Mouse (Mus musculus) bone marrow, adult 2 months (tissue): ENCODE results near the gene Gm49373. TPM values are rescaled to one million over a fixed set of nuclear protein-coding genes. Genes with fewer than 3 reads are reported as not detected.

ENCODE experiments used
- H3K27ac ChIP-seq: fragments of 200-500 bp; 2 replicates; pipeline ENCODE4 v1.5.1; 2012; ENCODE audit warnings: low read depth, mild to moderate bottlenecking, control low read depth, inconsistent platforms, low read length; ENCODE audit not compliant: control insufficient read depth, poor library complexity, insufficient read depth
- H3K4me1 ChIP-seq: fragments of 200-500 bp; 2 replicates; pipeline ENCODE4 v1.6.1; 2011; ENCODE audit warnings: low read length; ENCODE audit not compliant: control insufficient read depth, insufficient read depth
- H3K4me3 ChIP-seq: fragments of 200-500 bp; replicated peaks from 2 replicates; pipeline ENCODE3; 2011; ENCODE audit warnings: mild to moderate bottlenecking, low read depth, low read length, control low read depth; ENCODE audit not compliant: control insufficient read depth
- CTCF ChIP-seq: fragments of 200-500 bp; IDR thresholded peaks from 2 replicates; pipeline ENCODE4 v1.5.1; 2011; ENCODE audit warnings: low read length, control low read depth; ENCODE audit not compliant: control insufficient read depth, insufficient read depth
- POLR2A ChIP-seq: fragments of 200-500 bp; IDR thresholded peaks from 2 replicates; pipeline ENCODE4 v1.6.1; 2011; ENCODE audit warnings: low read depth, mild to moderate bottlenecking, control low read depth, low read length, borderline replicate concordance; ENCODE audit not compliant: control insufficient read depth
- WGBS: fragments of 180-500 bp; shearing (Covaris S2); methylation state at CpG from one replicate; pipeline ENCODE4 v1.1.7; 2018; 5-methylcytosine and 5-hydroxymethylcytosine counted together
- polyA plus RNA-seq: library from polyadenylated mRNA; stranded (reverse); fragments of >200 nt; gene quantifications from 2 replicates; pipeline ENCODE4 v1.2.4, GENCODE M21; 2011; ENCODE audit warnings: low replicate concordance; ENCODE audit not compliant: missing spikeins, insufficient read depth, insufficient read length

The Gm49373 gene
- polyA plus RNA-seq, 1 experiment = 1.7 TPM

DNA sequence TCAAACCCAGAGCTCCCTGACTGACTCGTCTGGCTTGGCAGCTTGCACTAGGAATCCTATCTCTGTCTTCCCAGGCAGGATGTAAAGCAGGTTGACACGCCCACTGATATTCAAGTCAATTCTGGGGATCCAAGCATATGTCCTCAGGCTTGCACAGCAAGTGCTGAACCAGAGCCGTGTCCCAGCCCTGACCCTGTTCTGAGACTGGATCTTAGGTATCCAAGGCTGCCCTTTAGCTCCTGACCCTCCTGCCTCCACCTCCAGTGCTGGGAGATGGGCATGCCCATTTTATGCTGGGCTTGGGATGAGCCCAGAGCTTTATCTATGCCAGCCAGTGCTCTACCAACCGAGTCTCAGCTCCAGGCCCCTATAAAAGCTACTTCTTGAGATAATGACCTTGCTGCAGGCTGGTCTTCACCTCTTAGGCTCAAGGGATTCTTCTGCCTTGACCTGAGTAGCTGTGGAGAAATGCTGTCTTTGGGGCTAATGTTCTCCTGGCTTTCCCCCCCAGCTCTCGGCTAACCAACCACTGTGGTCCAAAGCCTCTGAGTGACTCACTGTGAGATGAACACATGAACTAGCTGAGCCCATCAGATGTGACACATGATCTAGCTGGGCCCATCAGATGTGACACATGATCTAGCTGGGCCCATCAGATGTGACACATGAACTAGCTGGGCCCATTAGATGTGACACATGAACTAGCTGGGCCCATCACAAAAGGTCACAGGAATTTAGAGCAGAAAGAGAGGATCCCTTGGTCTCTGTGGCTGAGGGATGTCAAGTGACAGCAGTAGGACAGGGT, 33.1 kb upstream of the Gm49373 start:
- H3K27ac ChIP-seq = peak overlapping the region; percentile 31
- peaks cover 2% of the 10 kb centered on the region; the same call in 1 of the 2 replicates for H3K4me1 ChIP-seq
- TF ChIP-seq POLR2A = no peak
- no peak for TF ChIP-seq CTCF
- H3K4me3 ChIP-seq = no peak overlapping the region
- WGBS = 60% methylated on average over 5 of the region's 5 CpGs

- Histone ChIP-seq H3K4me3 (no peak overlapping the region), H3K27ac (no peak overlapping the region), H3K4me1 (peaks cover 2% of the 10 kb centered on the region; the same call in 1 of the 2 replicates)
- TF ChIP-seq CTCF (no peak), POLR2A (no peak)
- 90% methylated on average over 6 of the region's 6 CpGs for WGBS
Observed at GRCm38 (mm10) chr9:21104814-21105213, 31.9 kb upstream of the Gm49373 start.

GRCm38 (mm10) chr9:21102076-21102475, 29.2 kb upstream of the Gm49373 start:
- Histone ChIP-seq H3K4me3 (no peak overlapping the region), H3K4me1 (peaks cover 2% of the 10 kb centered on the region; the same call in 1 of the 2 replicates), H3K27ac (no peak overlapping the region)
- no peak for TF ChIP-seq POLR2A
- TF ChIP-seq CTCF = no peak
- 91% methylated on average over 2 of the region's 2 CpGs for WGBS

- Histone ChIP-seq H3K27ac (no peak overlapping the region), H3K4me1 (peaks cover 2% of the 10 kb centered on the region; the same call in 1 of the 2 replicates), H3K4me3 (no peak overlapping the region)
- TF ChIP-seq CTCF (no peak), POLR2A (no peak)
- 7% methylated on average over 15 of the region's 15 CpGs for WGBS
Observed at GRCm38 (mm10) chr9:21100447-21101161, 27.7 kb upstream of the Gm49373 start.

GRCm38 (mm10) chr9:21097793-21098192, 24.9 kb upstream of the Gm49373 start:
- WGBS = 59% methylated on average over 8 of the region's 8 CpGs
- H3K4me3 ChIP-seq = no peak overlapping the region
- no peaks in the 10 kb centered on the region; the same call in 1 of the 2 replicates for H3K4me1 ChIP-seq
- no peak for TF ChIP-seq CTCF
- TF ChIP-seq POLR2A = no peak
- no peak overlapping the region for H3K27ac ChIP-seq

DNA sequence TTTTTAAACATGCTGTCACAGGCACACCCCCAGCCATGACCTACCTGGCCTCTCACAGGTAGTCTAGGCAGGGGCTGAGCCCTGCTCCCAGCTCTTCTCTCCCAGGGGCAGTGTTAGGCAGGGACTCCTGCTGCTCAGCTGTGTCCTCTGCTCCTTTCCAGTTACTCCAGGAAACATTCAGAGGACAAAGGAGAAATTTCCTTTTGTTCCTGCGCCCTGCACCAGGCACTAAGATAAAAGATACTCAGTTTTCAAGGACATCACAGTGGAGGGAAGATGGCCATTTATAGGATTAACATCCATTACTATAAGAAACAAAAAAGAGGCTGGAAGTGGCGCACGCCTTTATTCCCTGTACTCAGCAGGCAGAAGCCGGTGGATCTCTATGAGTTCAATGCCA, 23.1 kb upstream of the Gm49373 start:
- no peaks in the 10 kb centered on the region; the same call in 1 of the 2 replicates for H3K4me1 ChIP-seq
- H3K4me3 ChIP-seq = no peak overlapping the region
- H3K27ac ChIP-seq = no peak overlapping the region
- WGBS = 96% methylated on average over 4 of the region's 4 CpGs
- TF ChIP-seq POLR2A = no peak
- no peak for TF ChIP-seq CTCF

- Histone ChIP-seq H3K4me3 (no peak overlapping the region), H3K27ac (no peak overlapping the region), H3K4me1 (peaks cover 2% of the 10 kb centered on the region; the same call in 1 of the 2 replicates)
- 89% methylated on average over 9 of the region's 9 CpGs for WGBS
- no peak for TF ChIP-seq CTCF
- no peak for TF ChIP-seq POLR2A
Observed at GRCm38 (mm10) chr9:21093423-21093822, 20.5 kb upstream of the Gm49373 start.

DNA sequence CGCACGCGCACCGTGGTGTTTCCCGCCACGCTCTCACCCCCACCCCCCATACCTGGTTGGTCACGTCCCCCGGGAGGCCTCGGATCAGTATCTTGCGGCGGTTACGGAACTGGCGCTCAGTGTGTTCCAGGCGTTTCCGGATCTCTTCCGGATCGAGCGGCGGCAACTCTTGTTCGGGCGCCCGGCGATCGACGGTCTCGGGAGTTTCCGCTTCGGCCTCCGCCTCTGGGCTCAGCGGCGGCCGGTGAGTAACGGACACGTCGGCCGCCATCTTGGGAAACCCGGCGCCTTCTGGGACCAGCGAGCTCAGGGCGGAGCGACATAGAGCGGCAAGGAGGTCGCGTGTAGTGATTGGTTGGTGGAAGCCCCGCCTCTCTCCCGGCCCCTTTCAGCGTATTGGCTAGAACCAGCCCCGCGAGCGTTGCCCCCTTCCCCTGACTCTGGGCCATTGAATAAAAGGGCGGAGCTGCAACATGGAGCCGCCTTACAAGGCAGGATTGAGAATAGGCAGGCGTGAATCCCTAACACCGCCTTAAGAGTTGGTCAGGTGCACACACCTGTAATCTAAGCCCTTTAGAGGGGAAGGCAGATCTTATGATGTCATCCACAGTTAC, 18.9 kb upstream of the Gm49373 start, which contains the start of the genes Gm38431 and Raver1:
Gene Gm38431 (minus strand): TSS at position 291 of the 614 bp plus-strand sequence.
Gene Raver1 (minus strand): TSS at position 302 of the 614 bp plus-strand sequence.
- H3K4me1 ChIP-seq = peaks cover 2% of the 10 kb centered on the region; the same call in 1 of the 2 replicates
- peak within 1 kb of the TSS; percentile 86 for H3K27ac ChIP-seq
- TF ChIP-seq POLR2A (peak; percentile 87), CTCF (0 out of 2 replicates have a peak, but pooled peaks have one; percentile 3)
- H3K4me3 ChIP-seq = peak within 1 kb of the TSS; percentile 80
- WGBS = 0% methylated on average over 54 of the region's 54 CpGs
